Mouse (Mus musculus) CD4-positive naive resting alpha-beta T cell, adult 57 days (primary cell): ENCODE data around the gene Ccdc171. TPM values are rescaled to one million over a fixed set of nuclear protein-coding genes. Genes with fewer than 3 reads are reported as not detected.

Source experiments
- total RNA-seq: library from RNA; stranded (reverse); gene quantifications from one replicate; pipeline ENCODE4 v1.2.4, GENCODE M21; 2023

The Ccdc171 gene
- 11.7 TPM for total RNA-seq

GRCm38 (mm10) chr4:83524843-83525689, at the start of gene Ccdc171:
Ccdc171 (plus strand) TSS chr4:83525545.

GRCm38 (mm10) chr4:83486117-83486901, 39.0 kb upstream of the Ccdc171 start, which contains the start of gene Psip1:
Psip1 (minus strand) TSS chr4:83486459.

Other genes starting within 250 kb of the Ccdc171 start
- gene Ttc39b, start 201.3 kb upstream of the Ccdc171 start, total RNA-seq = 60.8 TPM
- gene Snapc3, start 107.8 kb upstream of the Ccdc171 start, total RNA-seq = 35.8 TPM
- gene Psip1, start 39.1 kb upstream of the Ccdc171 start, total RNA-seq = 129 TPM